In the genomic region with DNA sequence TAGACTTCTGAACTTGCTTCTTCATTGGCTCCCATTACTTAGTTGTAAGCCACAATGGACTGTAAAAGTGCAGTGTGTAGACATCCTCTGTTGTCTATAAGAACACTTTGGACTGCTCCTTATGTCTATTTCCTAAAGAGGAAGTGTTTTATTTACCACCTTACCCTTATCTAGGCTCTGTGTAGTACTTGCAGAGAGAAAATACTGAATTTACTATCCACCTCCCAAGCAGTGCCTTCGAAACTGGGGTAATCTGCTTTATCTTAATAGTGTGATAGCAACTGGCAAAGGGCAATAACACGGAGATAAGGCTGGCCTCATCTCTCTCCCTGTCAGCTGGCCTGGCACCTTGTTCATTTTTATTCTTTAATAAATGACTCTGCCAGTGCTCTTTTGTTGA, we compare ENCODE assay signal across 23 mouse cellular contexts.
DNase-seq lines count a peak whose midpoint lies in the region; ATAC-seq and TF ChIP-seq lines count a peak whose summit lies in the region.
"Had no signal": no experiment of that assay in that cellular context is flagged by ENCODE, and none has a peak within 500 bp of the region (broad histone marks: within the 10 kb centered on the region; RNA-seq: fewer than 3 reads in every experiment).

No protein-coding gene starts in this region.

- 37% methylated on average over 2 of the region's 2 CpGs for WGBS in intestine, embryonic 15.5 days
- WGBS in intestine, postnatal 0 days, result 34% methylated on average over 2 of the region's 2 CpGs

- no peak for TF ChIP-seq CTCF in left cerebral cortex, adult 2 months (IDR thresholded peaks at IDR 0.05)
- TF ChIP-seq CTCF in cortical plate, adult 2 months (IDR thresholded peaks at IDR 0.05; ENCODE audit: extremely low read depth, insufficient read depth, low read length), result no peak
- TF ChIP-seq CTCF in intestine, postnatal 0 days (IDR thresholded peaks at IDR 0.05; ENCODE audit: low read depth), result no peak
- no peak for TF ChIP-seq CTCF in gastrocnemius, adult 2 months (IDR thresholded peaks at IDR 0.05)

- H3K9ac ChIP-seq in intestine, embryonic 15.5 days, result no peak overlapping the region
- H3K9ac ChIP-seq in intestine, postnatal 0 days (ENCODE audit: low read depth, low read length), result no peak overlapping the region
- H3K9ac ChIP-seq: embryonic facial prominence, embryonic 13.5 days; embryonic facial prominence, embryonic 15.5 days; forebrain, embryonic 12.5 days had no signal

- no peak overlapping the region for H3K4me3 ChIP-seq in left cerebral cortex, adult 2 months
- no peak overlapping the region for H3K4me3 ChIP-seq in cortical plate, adult 2 months (ENCODE audit: insufficient read depth, low read length)
- no peak overlapping the region for H3K4me3 ChIP-seq in intestine, embryonic 15.5 days (replicated peaks)
- no peak overlapping the region for H3K4me3 ChIP-seq in intestine, postnatal 0 days (ENCODE audit: low read depth, low read length)
- H3K4me3 ChIP-seq in gastrocnemius, adult 2 months, result no peak overlapping the region
- H3K4me3 ChIP-seq: embryonic facial prominence, embryonic 13.5 days; embryonic facial prominence, embryonic 15.5 days; erythroblast, embryonic 14.5 days; forebrain, embryonic 10.5 days; forebrain, embryonic 12.5 days had no signal

- no peaks in the 10 kb centered on the region for H3K27me3 ChIP-seq in intestine, embryonic 15.5 days (replicated peaks)
- H3K27me3 ChIP-seq in intestine, postnatal 0 days (replicated peaks; ENCODE audit: control insufficient read depth, insufficient read depth, low read length), result no peaks in the 10 kb centered on the region
- H3K27me3 ChIP-seq: embryonic facial prominence, embryonic 13.5 days; embryonic facial prominence, embryonic 15.5 days; forebrain, embryonic 12.5 days had no signal

- H3K36me3 ChIP-seq in intestine, embryonic 15.5 days, result no peaks in the 10 kb centered on the region
- H3K36me3 ChIP-seq in intestine, postnatal 0 days (ENCODE audit: control insufficient read depth, insufficient read depth), result no peaks in the 10 kb centered on the region
- H3K36me3 ChIP-seq: embryonic facial prominence, embryonic 13.5 days; embryonic facial prominence, embryonic 15.5 days; forebrain, embryonic 10.5 days; forebrain, embryonic 12.5 days had no signal

- H3K4me2 ChIP-seq in intestine, embryonic 15.5 days (replicated peaks), result no peak overlapping the region
- no peak overlapping the region for H3K4me2 ChIP-seq in intestine, postnatal 0 days (replicated peaks; ENCODE audit: low read depth)
- H3K4me2 ChIP-seq: embryonic facial prominence, embryonic 13.5 days; embryonic facial prominence, embryonic 15.5 days; forebrain, embryonic 12.5 days had no signal

- peak overlapping the region; percentile 20; the same call in 1 of the 2 replicates for H3K27ac ChIP-seq in left cerebral cortex, adult 2 months
- 0 out of 2 replicates have a peak overlapping the region, but pooled peaks have one; percentile 13 for H3K27ac ChIP-seq in cortical plate, adult 2 months (ENCODE audit: insufficient read depth, low read length)
- no peak overlapping the region for H3K27ac ChIP-seq in intestine, embryonic 15.5 days
- no peak overlapping the region for H3K27ac ChIP-seq in intestine, postnatal 0 days (ENCODE audit: low read depth, low read length)
- H3K27ac ChIP-seq in gastrocnemius, adult 2 months, result no peak overlapping the region
- H3K27ac ChIP-seq: embryonic facial prominence, embryonic 13.5 days; embryonic facial prominence, embryonic 15.5 days; forebrain, embryonic 10.5 days; forebrain, embryonic 12.5 days had no signal

- no peak for DNase-seq in left cerebral cortex, adult 2 months (ENCODE audit: extremely low spot score in 1 of 2, low spot score in 2 of 2)
- DNase-seq in left cerebral cortex, postnatal 4 days, result no peak
- DNase-seq in gastrocnemius, adult 2 months, result no peak
- no peak for DNase-seq in urinary bladder, adult 2 months (ENCODE audit: low spot score)
- DNase-seq: adrenal gland, adult 2 months; adrenal gland, postnatal 10 days; adrenal gland, postnatal 25 days; cerebellum, adult 11 months; cerebellum, adult 18-20 months; cerebellum, adult 8-10 months; cerebellum, adult 9-11 months; cerebellum, postnatal 14 days; embryo, embryonic 11 days had no signal

- peak; percentile 55 for ATAC-seq in intestine, embryonic 15.5 days
- ATAC-seq in intestine, postnatal 0 days, result peak; percentile 34
- ATAC-seq: forebrain, embryonic 14.5 days; forebrain, embryonic 16.5 days had no signal

- no peaks in the 10 kb centered on the region; the same call in none of the 2 replicates for H3K4me1 ChIP-seq in cortical plate, adult 2 months (ENCODE audit: control insufficient read depth, insufficient read depth, low read length)
- H3K4me1 ChIP-seq in intestine, embryonic 15.5 days (replicated peaks), result peaks cover 3% of the 10 kb centered on the region; the same call in 1 of the 2 replicates
- peaks cover 5% of the 10 kb centered on the region; the same call in 1 of the 2 replicates for H3K4me1 ChIP-seq in intestine, postnatal 0 days (replicated peaks; ENCODE audit: control insufficient read depth, insufficient read depth, low read length)
- H3K4me1 ChIP-seq: embryonic facial prominence, embryonic 15.5 days; forebrain, embryonic 10.5 days; forebrain, embryonic 12.5 days had no signal

- TF ChIP-seq POLR2A in cortical plate, adult 2 months (IDR thresholded peaks at IDR 0.05; ENCODE audit: extremely low read depth, insufficient read depth, low read length), result no peak

- H3K9me3 ChIP-seq in intestine, embryonic 15.5 days, result no peaks in the 10 kb centered on the region
- no peaks in the 10 kb centered on the region for H3K9me3 ChIP-seq in intestine, postnatal 0 days (ENCODE audit: control insufficient read depth)
- H3K9me3 ChIP-seq: embryonic facial prominence, embryonic 13.5 days; embryonic facial prominence, embryonic 15.5 days; forebrain, embryonic 10.5 days; forebrain, embryonic 12.5 days had no signal

- intact Hi-C loops in left cerebral cortex, adult 2 months (cut with DNase I), result loop anchor here (10.0 kb wide), 3 partner anchors 274 to 594 kb away; no protein-coding TSS in a partner anchor
- intact Hi-C loops in left cerebral cortex, postnatal 4 days (cut with DNase I), result no loop called here
- intact Hi-C loops in gastrocnemius, adult 2 months (cut with DNase I), result no loop called here

Comparison
In these comparisons a context has a peak if more than half of its experiments do, and no peak if none do; other contexts are left out.
1. H3K27ac ChIP-seq: peak in left cerebral cortex, adult 2 months (single experiment) and cortical plate, adult 2 months (single experiment); none in intestine, embryonic 15.5 days (single experiment), intestine, postnatal 0 days (single experiment) and gastrocnemius, adult 2 months (single experiment).